Mouse (Mus musculus): ENCODE measurements at regions not wholly inside any gene's neighbourhood (a gene's known extent, or its start where the extent isn't known, plus 50 kb on each side); places are given as distances from the start of the nearest gene placed in this dataset.

DNA sequence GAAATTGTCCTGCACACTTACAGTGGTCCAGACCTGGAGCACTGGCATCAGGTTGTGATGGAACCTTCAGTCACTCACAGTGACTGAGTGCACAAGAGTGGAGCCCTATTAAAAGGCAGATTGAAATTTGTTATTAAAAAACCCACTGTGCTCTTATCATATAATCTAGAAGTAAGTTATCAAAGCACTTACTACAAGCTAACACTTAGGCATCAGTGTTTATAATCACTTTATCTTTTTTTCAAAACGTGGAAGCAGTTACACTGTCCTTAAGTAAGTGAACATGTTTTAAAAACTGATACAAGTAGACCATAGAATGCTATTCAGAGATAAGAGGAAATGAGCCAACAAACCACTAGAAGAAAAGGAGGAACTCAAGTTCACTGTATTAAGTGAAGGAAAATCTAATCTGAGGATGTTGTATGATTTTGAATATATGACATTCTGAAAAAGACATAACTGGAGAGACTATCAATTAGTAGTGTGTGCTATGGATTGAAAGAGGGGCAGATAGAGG, 68.3 kb upstream of the Gm4737 start:
- no peaks in the 10 kb centered on the region for H3K4me1 ChIP-seq (replicated peaks)
- H3K27me3 ChIP-seq: no peaks in the 10 kb centered on the region
- H3K9me3 ChIP-seq: no peaks in the 10 kb centered on the region
- H3K4me2 ChIP-seq (replicated peaks): no peak overlapping the region
- no peak overlapping the region for H3K27ac ChIP-seq
- WGBS: 52% methylated on average over 1 of the region's 1 CpGs
- H3K4me3 ChIP-seq (replicated peaks): no peak overlapping the region
- no peaks in the 10 kb centered on the region for H3K36me3 ChIP-seq
- no peak overlapping the region for H3K9ac ChIP-seq (replicated peaks)
- ATAC-seq: no peak

DNA sequence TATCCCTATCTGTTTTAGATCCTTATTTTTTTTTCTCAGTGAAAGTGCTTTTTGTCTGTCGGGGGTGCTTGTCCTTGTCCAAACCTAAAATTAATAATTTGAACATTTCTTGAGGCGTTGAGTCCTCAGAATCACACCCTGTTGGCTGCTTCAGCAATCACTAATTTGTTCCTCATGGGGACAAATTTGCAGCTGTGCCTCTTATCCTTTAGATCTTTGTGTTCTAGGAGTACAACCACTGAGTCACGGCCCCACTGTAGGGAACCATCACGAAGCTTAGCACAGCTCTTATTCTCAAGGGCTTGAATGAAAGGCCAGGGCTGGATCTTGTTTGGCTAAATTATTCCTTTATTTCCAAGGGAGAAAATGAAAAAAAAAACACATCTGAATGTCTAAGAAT, 57.6 kb upstream of the Gm4737 start:
- Histone ChIP-seq H3K27ac (no peak overlapping the region), H3K36me3 (no peaks in the 10 kb centered on the region), H3K27me3 (no peaks in the 10 kb centered on the region), H3K4me3 (replicated peaks) (no peak overlapping the region), H3K9me3 (no peaks in the 10 kb centered on the region), H3K4me1 (replicated peaks) (no peaks in the 10 kb centered on the region), H3K9ac (replicated peaks) (no peak overlapping the region), H3K4me2 (replicated peaks) (no peak overlapping the region)
- 79% methylated on average over 4 of the region's 4 CpGs for WGBS
- no peak for ATAC-seq

DNA sequence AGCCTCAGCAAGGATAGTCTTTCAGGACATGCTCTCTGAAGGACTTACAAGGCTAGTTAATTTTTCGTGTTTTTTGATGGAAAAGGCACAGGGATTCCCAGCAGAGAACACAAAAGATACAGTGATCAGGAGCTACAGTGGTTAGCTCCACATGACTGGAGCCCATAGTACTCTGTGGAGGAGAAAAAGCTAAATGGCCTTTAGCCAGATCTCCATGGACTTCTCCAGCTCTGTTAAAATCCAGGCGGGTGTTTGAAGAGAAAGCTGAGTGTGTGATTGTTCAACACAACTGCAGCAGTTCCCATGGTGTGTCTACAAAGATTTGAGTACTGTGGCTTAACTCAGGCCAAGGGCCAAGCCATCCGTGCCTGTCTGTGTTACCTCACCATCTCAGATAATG, 57.0 kb upstream of the Gm4737 start:
- Histone ChIP-seq H3K4me2 (replicated peaks) (no peak overlapping the region), H3K9ac (replicated peaks) (no peak overlapping the region), H3K4me1 (replicated peaks) (no peaks in the 10 kb centered on the region), H3K27me3 (no peaks in the 10 kb centered on the region), H3K4me3 (replicated peaks) (no peak overlapping the region), H3K9me3 (no peaks in the 10 kb centered on the region), H3K27ac (no peak overlapping the region), H3K36me3 (no peaks in the 10 kb centered on the region)
- WGBS: 88% methylated on average over 3 of the region's 3 CpGs
- ATAC-seq: no peak

- no peak overlapping the region for H3K4me3 ChIP-seq (replicated peaks)
- no peak overlapping the region for H3K9ac ChIP-seq (replicated peaks)
- no peaks in the 10 kb centered on the region for H3K27me3 ChIP-seq
- no peak overlapping the region for H3K27ac ChIP-seq
- H3K9me3 ChIP-seq: no peaks in the 10 kb centered on the region
- ATAC-seq: no peak
- H3K36me3 ChIP-seq: no peaks in the 10 kb centered on the region
- no peaks in the 10 kb centered on the region for H3K4me1 ChIP-seq (replicated peaks)
- H3K4me2 ChIP-seq (replicated peaks): no peak overlapping the region
- WGBS: 79% methylated on average over 1 of the region's 1 CpGs
Measured at GRCm38 (mm10) chr16:46205114-46205513, 50.2 kb upstream of the Gm4737 start.

All from midbrain, embryonic 13.5 days (tissue).